Mouse (Mus musculus) layer of hippocampus, adult 9-11 months (tissue): ENCODE results near the gene Hyal5.

ENCODE experiments used
- DNase-seq: peaks from one replicate; pipeline ENCODE4 v3.0.0; 2022

Gene Hyal5

GRCm38 (mm10) chr6:24857697-24858096 is at the start of gene Hyal5:
Hyal5 (plus strand) TSS chr6:24857997.
- no peak for DNase-seq

GRCm38 (mm10) chr6:24822070-24822469 is 35.7 kb upstream of the Hyal5 start:
- no peak for DNase-seq

GRCm38 (mm10) chr6:24860320-24860719 is 2.5 kb downstream of the Hyal5 start:
- DNase-seq, result no peak

GRCm38 (mm10) chr6:24863649-24864048 is 5.9 kb downstream of the Hyal5 start:
- DNase-seq, result no peak

GRCm38 (mm10) chr6:24894146-24894873 is 36.5 kb downstream of the Hyal5 start:
- peak; percentile 54 for DNase-seq

- DNase-seq, result no peak
These were observed 37.0 kb downstream of the Hyal5 start for GRCm38 (mm10) chr6:24894874-24895183.

- DNase-seq, result no peak
These were observed 47.3 kb downstream of the Hyal5 start for GRCm38 (mm10) chr6:24905101-24905500.

- DNase-seq, result no peak
These were observed 50.0 kb downstream of the Hyal5 start for GRCm38 (mm10) chr6:24907824-24908223.

GRCm38 (mm10) chr6:24910016-24910727 is 52.4 kb downstream of the Hyal5 start:
- no peak for DNase-seq

GRCm38 (mm10) chr6:24910728-24911105 is 52.9 kb downstream of the Hyal5 start:
- no peak for DNase-seq

GRCm38 (mm10) chr6:24913591-24913990 is 55.8 kb downstream of the Hyal5 start:
- no peak for DNase-seq

GRCm38 (mm10) chr6:24925076-24925785 is 67.4 kb downstream of the Hyal5 start:
- no peak for DNase-seq
